Mouse (Mus musculus) stomach, postnatal 0 days (tissue): ENCODE measurements around the gene Grm1.

Experiments
- CTCF ChIP-seq: IDR thresholded peaks from 2 replicates; pipeline ENCODE4 v1.5.1; 2016; ENCODE audit warnings: antibody characterized with exemption, low read depth, mild to moderate bottlenecking, moderate library complexity
- EP300 ChIP-seq: optimal IDR thresholded peaks from 2 replicates; pipeline ENCODE3; 2016; ENCODE audit warnings: antibody characterized with exemption

DNA sequence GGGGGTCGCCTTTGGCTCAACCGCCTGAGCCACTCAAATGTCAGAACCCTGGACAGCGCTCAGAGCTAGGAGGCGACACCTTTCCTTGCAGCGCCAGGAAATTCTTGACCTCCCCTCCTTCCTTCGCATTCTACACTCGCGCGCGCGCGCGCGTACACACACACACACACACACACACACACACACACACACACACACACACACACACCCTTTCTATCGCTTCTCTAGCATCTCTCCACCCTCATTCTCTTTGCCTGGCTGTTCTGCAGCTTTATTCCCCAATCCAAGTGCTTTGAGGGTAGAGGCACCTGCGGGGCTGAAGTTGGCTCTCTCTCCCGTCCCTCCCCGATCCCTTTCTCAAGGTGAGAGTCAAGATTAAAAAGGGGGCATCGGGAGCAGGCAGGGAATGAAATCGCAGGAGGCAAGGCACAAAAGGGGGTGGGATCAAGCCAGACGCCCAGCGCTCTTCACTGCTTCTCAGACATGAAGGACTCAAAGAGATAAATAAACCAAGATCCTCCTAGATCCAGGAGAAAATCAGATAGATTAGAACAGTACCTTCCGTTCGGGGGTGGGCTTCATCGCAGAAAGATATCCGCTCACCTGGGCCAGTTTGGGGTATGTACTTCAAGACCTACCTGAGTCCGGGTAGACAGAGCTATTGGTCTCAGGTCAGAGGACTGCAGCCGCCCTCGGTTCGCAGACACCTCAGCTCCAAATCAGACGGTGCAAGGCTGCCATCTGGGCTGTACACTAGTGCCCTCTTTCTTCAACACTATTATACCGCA, at the start of gene Grm1:
- TF ChIP-seq CTCF: no peak
- TF ChIP-seq EP300: no peak
